Mouse (Mus musculus) ES-Bruce4 (cell line): Measurements from ENCODE around the gene Tmem30b. TPM values are rescaled to one million over a fixed set of nuclear protein-coding genes. Genes with fewer than 3 reads are reported as not detected.
"Not testable (repeated sequence)": the region's sequence is repeated elsewhere in the genome, so short reads cannot be mapped to it uniquely, and the experiment has no call there.

Source experiments
- H3K27ac ChIP-seq: 2 replicates; pipeline ENCODE4 v1.5.1; 2012; ENCODE audit warnings: low read length, inconsistent platforms; ENCODE audit not compliant: insufficient read depth
- H3K27me3 ChIP-seq: 2 replicates; pipeline ENCODE4 v1.6.1; 2012; ENCODE audit warnings: mild to moderate bottlenecking, low read length, inconsistent platforms; ENCODE audit not compliant: control insufficient read depth, poor library complexity, insufficient read depth, severe bottlenecking
- H3K36me3 ChIP-seq: 2 replicates; pipeline ENCODE4 v1.6.1; 2012; ENCODE audit warnings: inconsistent platforms, mild to moderate bottlenecking, low read length, moderate library complexity; ENCODE audit not compliant: control insufficient read depth, poor library complexity, insufficient read depth, severe bottlenecking
- H3K4me1 ChIP-seq: one replicate; pipeline ENCODE4 v1.8.1; 2011; ENCODE audit warnings: low read length; ENCODE audit not compliant: control insufficient read depth, insufficient read depth
- H3K4me3 ChIP-seq: 2 replicates; pipeline ENCODE4 v1.5.1; 2011; ENCODE audit warnings: low read depth, mild to moderate bottlenecking, low read length
- H3K9ac ChIP-seq: 2 replicates; pipeline ENCODE4 v1.6.1; 2012; ENCODE audit warnings: low read depth, mild to moderate bottlenecking, inconsistent platforms; ENCODE audit not compliant: poor library complexity, severe bottlenecking
- H3K9me3 ChIP-seq: replicated peaks from 2 replicates; pipeline ENCODE4 v1.6.1; 2012; ENCODE audit warnings: mild to moderate bottlenecking, low read length, inconsistent platforms; ENCODE audit not compliant: control insufficient read depth, poor library complexity, insufficient read depth, severe bottlenecking
- CTCF ChIP-seq: IDR thresholded peaks from one replicate; pipeline ENCODE4 v1.8.1; 2011; ENCODE audit warnings: low read depth, low read length
- EP300 ChIP-seq: IDR thresholded peaks from 2 replicates; pipeline ENCODE4 v1.6.1; 2011; ENCODE audit warnings: low read depth, low read length; ENCODE audit not compliant: insufficient read depth
- POLR2A ChIP-seq: IDR thresholded peaks from one replicate; pipeline ENCODE4 v1.8.1; 2011; ENCODE audit warnings: low read length; ENCODE audit not compliant: insufficient read depth
- polyA plus RNA-seq: library from polyadenylated mRNA; stranded (reverse); fragments of >200 nt; gene quantifications from 2 replicates; pipeline ENCODE4 v1.2.4, GENCODE M21; 2011; ENCODE audit warnings: low read depth; ENCODE audit not compliant: missing spikeins, insufficient read depth, insufficient read length

Gene Tmem30b
- polyA plus RNA-seq, 1 experiment: 13.5 TPM

DNA sequence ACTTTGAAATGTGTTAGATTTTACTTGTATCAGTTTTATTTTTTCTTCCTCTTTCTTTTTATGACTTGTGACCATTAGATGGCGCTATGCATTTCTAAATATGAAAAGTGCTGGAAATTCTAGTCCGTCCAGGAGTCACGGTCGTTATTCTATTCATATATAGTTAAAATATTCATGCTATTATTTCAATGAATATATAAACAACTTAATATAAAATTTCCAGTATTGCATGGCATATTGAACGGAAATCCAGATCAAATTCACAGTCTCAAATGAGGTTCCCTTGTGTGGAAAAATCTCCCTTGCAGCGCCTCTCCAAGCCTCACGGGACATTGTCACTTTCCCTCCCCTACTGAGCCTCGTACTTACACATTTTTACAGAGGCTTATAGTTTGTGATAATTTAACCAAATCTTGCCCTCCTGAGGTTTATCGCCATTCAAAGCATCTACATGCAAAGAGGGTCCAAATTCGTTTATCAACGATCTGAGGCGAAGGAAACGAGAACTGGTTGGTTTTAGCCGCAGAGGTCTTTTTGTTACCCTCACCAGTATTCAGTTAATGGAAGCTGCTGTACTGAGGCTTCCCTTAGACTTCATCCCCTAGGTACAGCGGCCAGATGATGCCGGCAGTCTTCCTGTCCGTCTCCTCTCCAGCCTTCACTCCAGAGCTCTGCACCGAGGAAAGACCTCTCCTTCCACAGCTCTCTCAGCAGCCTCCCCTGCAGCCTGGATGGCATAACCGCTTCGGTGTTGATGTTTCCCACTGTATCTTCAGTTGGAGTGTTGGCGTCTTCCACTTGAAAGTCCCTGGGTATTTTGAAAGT is 18.8 kb upstream of the Tmem30b start:
- Histone ChIP-seq H3K36me3 (no peaks in the 10 kb centered on the region), H3K9ac (peak overlapping the region; percentile 34; the same call in 1 of the 2 replicates), H3K4me1 (no peaks in the 10 kb centered on the region), H3K4me3 (0 out of 2 replicates have a peak overlapping the region, but pooled peaks have one; percentile 12), H3K27me3 (no peaks in the 10 kb centered on the region), H3K9me3 (no peaks in the 10 kb centered on the region), H3K27ac (no peak overlapping the region)
- TF ChIP-seq POLR2A (no peak), EP300 (no peak), CTCF (no peak)

DNA sequence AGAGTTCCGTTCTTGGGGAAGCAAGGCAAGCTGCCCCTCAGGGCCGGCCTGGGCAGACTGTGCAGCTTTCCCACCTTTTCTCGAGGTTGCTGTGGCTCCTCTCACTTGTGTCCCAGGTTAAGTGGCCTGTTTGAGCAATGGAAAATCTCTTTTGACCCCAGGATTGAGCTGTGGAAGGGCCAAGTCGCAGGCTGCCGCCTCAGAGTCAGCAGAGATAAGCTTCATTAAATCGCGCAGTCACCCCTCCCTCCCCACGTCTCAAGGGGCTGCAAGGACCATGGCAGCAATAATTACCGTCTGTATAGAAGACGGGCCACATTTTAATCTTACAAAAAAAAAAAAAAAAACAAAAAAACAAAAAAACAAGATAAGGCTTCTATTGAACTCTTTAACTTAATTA is 18.0 kb upstream of the Tmem30b start:
- H3K9ac ChIP-seq: no peak overlapping the region
- H3K9me3 ChIP-seq: no peaks in the 10 kb centered on the region
- no peaks in the 10 kb centered on the region for H3K27me3 ChIP-seq
- TF ChIP-seq POLR2A (no peak), CTCF (no peak), EP300 (no peak)
- no peak overlapping the region for H3K27ac ChIP-seq
- H3K4me1 ChIP-seq: no peaks in the 10 kb centered on the region
- H3K4me3 ChIP-seq: no peak overlapping the region
- H3K36me3 ChIP-seq: no peaks in the 10 kb centered on the region

DNA sequence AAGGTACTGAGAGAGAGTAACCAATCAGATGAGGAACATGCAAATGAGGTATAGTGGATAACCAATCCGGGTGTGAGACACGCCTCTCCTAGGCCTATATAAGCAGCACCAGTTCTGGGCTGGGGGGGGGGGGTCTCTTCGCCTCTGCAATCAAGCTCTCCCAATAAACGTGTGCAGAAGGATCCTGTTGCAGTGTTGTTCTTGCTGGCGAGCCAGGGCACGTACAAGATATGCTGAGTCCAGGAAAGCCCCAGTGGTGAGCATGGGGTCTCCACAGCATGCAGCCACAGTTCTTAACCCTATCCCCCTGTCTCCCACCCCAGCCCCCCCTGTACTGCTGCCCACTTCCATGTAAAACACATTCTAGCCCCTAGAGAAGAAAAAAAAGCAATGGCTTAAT is 16.9 kb upstream of the Tmem30b start:
- H3K9ac ChIP-seq, H3K4me3 ChIP-seq, H3K4me1 ChIP-seq, H3K9me3 ChIP-seq, H3K27me3 ChIP-seq, H3K36me3 ChIP-seq, H3K27ac ChIP-seq: not testable (repeated sequence)

DNA sequence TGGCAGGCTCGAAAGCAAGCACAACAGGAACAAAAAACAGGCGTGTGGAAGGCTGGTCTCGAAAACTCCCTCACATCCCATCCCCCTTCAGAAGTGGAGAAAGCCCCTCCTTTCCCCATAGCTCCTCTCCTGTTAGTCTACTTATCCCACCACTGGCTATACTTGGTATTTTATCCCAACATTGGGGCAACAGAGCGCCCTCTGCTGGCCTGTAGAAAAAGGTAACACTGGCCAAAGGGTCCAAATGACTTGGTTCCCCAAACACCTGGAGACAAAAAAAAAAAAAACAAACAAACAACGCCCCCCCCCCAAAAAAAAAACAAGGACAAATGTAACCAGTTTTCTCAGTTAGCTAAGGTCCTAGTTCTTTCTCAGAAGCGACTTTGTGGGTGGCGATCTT is 13.9 kb upstream of the Tmem30b start:
- Histone ChIP-seq H3K27ac (no peak overlapping the region), H3K4me3 (no peak overlapping the region), H3K9ac (no peak overlapping the region), H3K9me3 (no peaks in the 10 kb centered on the region), H3K36me3 (no peaks in the 10 kb centered on the region), H3K27me3 (no peaks in the 10 kb centered on the region), H3K4me1 (no peaks in the 10 kb centered on the region)
- peak; percentile 38 for TF ChIP-seq CTCF
- TF ChIP-seq POLR2A: no peak

DNA sequence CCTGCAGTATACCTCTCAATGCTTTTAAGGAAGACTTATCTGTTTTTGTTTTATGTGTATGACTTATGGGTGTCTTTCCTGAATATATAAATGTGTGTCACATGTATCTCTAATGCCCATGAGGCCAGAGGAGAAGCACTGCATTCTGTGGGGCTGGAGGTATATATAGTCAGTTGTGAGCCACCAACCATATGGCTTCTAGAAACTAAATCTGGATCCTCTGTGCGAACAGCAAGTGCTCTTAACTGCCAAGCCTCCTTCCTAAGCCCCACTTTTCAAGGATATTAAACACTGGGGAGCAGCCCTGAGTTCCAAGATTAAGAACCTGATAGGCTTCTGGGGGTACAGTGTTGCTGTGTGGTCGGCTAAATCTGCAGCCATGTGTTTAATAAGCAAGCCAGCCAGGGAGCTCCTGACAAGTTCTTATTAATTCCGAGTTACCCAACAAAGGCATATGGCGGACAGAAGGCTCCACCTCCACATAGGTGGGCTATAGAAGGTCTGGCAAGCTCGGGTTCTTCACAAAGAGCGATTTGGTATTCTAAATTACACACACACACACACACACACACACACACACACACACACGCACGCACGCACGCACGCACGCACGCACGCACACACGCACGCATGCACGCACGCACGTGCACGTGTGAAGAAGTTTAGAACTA is 12.5 kb upstream of the Tmem30b start:
- no peak overlapping the region for H3K4me3 ChIP-seq
- no peak overlapping the region for H3K9ac ChIP-seq
- no peak overlapping the region for H3K27ac ChIP-seq
- H3K27me3 ChIP-seq: no peaks in the 10 kb centered on the region
- no peaks in the 10 kb centered on the region for H3K36me3 ChIP-seq
- TF ChIP-seq CTCF: no peak
- TF ChIP-seq POLR2A: no peak
- TF ChIP-seq EP300: no peak
- H3K9me3 ChIP-seq: no peaks in the 10 kb centered on the region
- H3K4me1 ChIP-seq: no peaks in the 10 kb centered on the region

DNA sequence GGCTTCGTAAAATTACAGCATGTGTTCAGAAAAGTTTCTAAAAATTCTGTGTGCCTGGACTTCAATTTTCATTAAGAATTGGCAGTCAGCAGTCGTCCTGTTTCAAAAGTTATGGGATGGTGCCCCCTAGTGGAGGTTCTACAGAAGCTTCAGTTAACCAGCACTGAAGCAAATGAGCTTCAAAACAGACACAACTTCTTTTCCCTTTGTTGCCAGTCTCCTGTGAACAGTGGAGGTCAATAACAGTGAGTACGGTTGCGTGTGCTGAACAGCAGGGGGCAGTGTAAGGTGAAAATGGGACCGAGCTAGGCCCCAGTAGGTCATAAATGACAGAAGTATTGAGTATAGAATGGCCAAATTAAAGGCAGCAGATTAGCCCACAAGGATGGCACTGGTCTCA is 8.0 kb upstream of the Tmem30b start:
- Histone ChIP-seq H3K36me3 (no peaks in the 10 kb centered on the region), H3K27me3 (no peaks in the 10 kb centered on the region), H3K9me3 (no peaks in the 10 kb centered on the region), H3K4me3 (no peak overlapping the region), H3K9ac (no peak overlapping the region), H3K27ac (no peak overlapping the region), H3K4me1 (no peaks in the 10 kb centered on the region)
- TF ChIP-seq CTCF: peak; percentile 53
- no peak for TF ChIP-seq POLR2A
